Mouse (Mus musculus): Measurements from ENCODE around the gene Dexi.

GRCm38 (mm10) chr16:10533781-10534180 is 9.1 kb downstream of the Dexi start:
- TF ChIP-seq CTCF (IDR thresholded peaks at IDR 0.05; ENCODE audit: low read depth, low read length) (no peak), POLR2A (IDR thresholded peaks at IDR 0.05; ENCODE audit: borderline replicate concordance, low read depth, low read length) (no peak)

Measured in bone marrow macrophage, adult 2 months (primary cell).